Mouse (Mus musculus) heart, postnatal 0 days (tissue): ENCODE measurements around the gene Cog5. TPM values are rescaled to one million over a fixed set of nuclear protein-coding genes. Genes with fewer than 3 reads are reported as not detected.
A peak's percentile ranks its signal among the peaks of the same experiment; 100 is the strongest.

ENCODE experiments used
- ATAC-seq: fragments of 200-750 bp; cut with Nextera tagmentation; 2 replicates; pipeline ENCODE4 v1.8.0; 2017; ENCODE audit warnings: low read depth, moderate number of reproducible peaks, moderate library complexity; ENCODE audit not compliant: insufficient read depth
- DNase-seq: peaks from one replicate; pipeline ENCODE4 v3.0.0-alpha.2; 2016; ENCODE audit warnings: low spot score
- H3K27ac ChIP-seq: fragments of 300-500 bp; sonication (generic); 2 replicates; pipeline ENCODE4 v1.5.1; 2014; ENCODE audit warnings: low read depth, mild to moderate bottlenecking
- H3K27me3 ChIP-seq: fragments of 300-500 bp; sonication (generic); 2 replicates; pipeline ENCODE4 v1.6.1; 2014; ENCODE audit warnings: low read length, mixed read lengths; ENCODE audit not compliant: control insufficient read depth, insufficient read depth
- H3K36me3 ChIP-seq: fragments of 300-500 bp; sonication (generic); replicated peaks from 2 replicates; pipeline ENCODE4 v1.6.1; 2014; ENCODE audit warnings: low read length, mixed read lengths; ENCODE audit not compliant: control insufficient read depth, insufficient read depth
- H3K4me1 ChIP-seq: fragments of 300-500 bp; sonication (generic); 2 replicates; pipeline ENCODE4 v1.6.1; 2014; ENCODE audit warnings: antibody characterized with exemption; ENCODE audit not compliant: control insufficient read depth, insufficient read depth
- H3K4me2 ChIP-seq: fragments of 300-500 bp; sonication (generic); 2 replicates; pipeline ENCODE4 v1.6.1; 2014; ENCODE audit warnings: low read depth, mild to moderate bottlenecking, low read length, moderate library complexity
- H3K4me3 ChIP-seq: fragments of 300-500 bp; sonication (generic); 2 replicates; pipeline ENCODE4 v1.5.1; 2014; ENCODE audit warnings: low read depth, low read length
- H3K9ac ChIP-seq: fragments of 300-500 bp; sonication (generic); replicated peaks from 2 replicates; pipeline ENCODE4 v1.6.1; 2014; ENCODE audit warnings: low read depth, low read length, mixed read lengths
- H3K9me3 ChIP-seq: fragments of 300-500 bp; sonication (generic); replicated peaks from 2 replicates; pipeline ENCODE4 v1.6.1; 2016; ENCODE audit warnings: low read length; ENCODE audit not compliant: control insufficient read depth
- CTCF ChIP-seq: IDR thresholded peaks from 2 replicates; pipeline ENCODE4 v1.5.1; 2016; ENCODE audit warnings: antibody characterized with exemption, control low read depth, low read depth
- EP300 ChIP-seq: IDR thresholded peaks from 2 replicates; pipeline ENCODE4 v1.6.1; 2016; ENCODE audit warnings: antibody characterized with exemption, low read depth
- WGBS: fragments of 180-500 bp; shearing (Covaris S2); extraction: QIAGEN DNeasy Blood & Tissue Kit; methylation state at CpG from one replicate; pipeline ENCODE4 v1.1.7; 2014; 5-methylcytosine and 5-hydroxymethylcytosine counted together
- polyA plus RNA-seq: library from polyadenylated mRNA; unstranded; fragments of >200 nt; fragmentation: Nextera tagmentation; extraction: Ambion mirVana; gene quantifications from 2 replicates; pipeline ENCODE4 v1.2.1, GENCODE M21; 2015
- total RNA-seq: library from RNA; depleted of rRNA; stranded (reverse); fragments of >200 nt; gene quantifications from 2 replicates; pipeline ENCODE4 v1.2.3, GENCODE M21; 2014; ENCODE audit warnings: low replicate concordance

Gene Cog5
- total and polyA plus RNA-seq, 2 experiments from 2014 or later, result 22.4 to 58.4 TPM

GRCm38 (mm10) chr12:31943020-31943654 is 288.5 kb downstream of the Cog5 start:
- 62% methylated on average over 4 of the region's 4 CpGs for WGBS
- Histone ChIP-seq H3K27me3 (no peaks in the 10 kb centered on the region), H3K36me3 (peaks cover 45% of the 10 kb centered on the region), H3K27ac (no peak overlapping the region), H3K9me3 (no peaks in the 10 kb centered on the region), H3K9ac (no peak overlapping the region), H3K4me1 (peaks cover 6% of the 10 kb centered on the region), H3K4me3 (no peak overlapping the region), H3K4me2 (no peak overlapping the region)
- ATAC-seq, result no peak
- TF ChIP-seq EP300, result no peak
- TF ChIP-seq CTCF, result no peak
- DNase-seq, result no peak

GRCm38 (mm10) chr12:31944405-31944804 is 289.7 kb downstream of the Cog5 start:
- no peak overlapping the region for H3K27ac ChIP-seq
- H3K4me3 ChIP-seq, result no peak overlapping the region
- no peak overlapping the region for H3K9ac ChIP-seq
- ATAC-seq (no peak), DNase-seq (no peak)
- no peak overlapping the region for H3K4me2 ChIP-seq
- WGBS, result 86% methylated on average over 2 of the region's 2 CpGs
- H3K36me3 ChIP-seq, result peaks cover 33% of the 10 kb centered on the region
- no peaks in the 10 kb centered on the region for H3K9me3 ChIP-seq
- no peaks in the 10 kb centered on the region for H3K27me3 ChIP-seq
- H3K4me1 ChIP-seq, result peaks cover 6% of the 10 kb centered on the region
- TF ChIP-seq CTCF, result no peak
- TF ChIP-seq EP300, result no peak

- 93% methylated on average over 5 of the region's 5 CpGs for WGBS
- H3K4me2 ChIP-seq, result no peak overlapping the region
- TF ChIP-seq EP300 (no peak), CTCF (0 out of 2 replicates have a peak, but pooled peaks have one; percentile 12)
- no peak overlapping the region for H3K9ac ChIP-seq
- H3K27ac ChIP-seq, result no peak overlapping the region
- DNase-seq (no peak), ATAC-seq (no peak)
- H3K36me3 ChIP-seq, result peaks cover 9% of the 10 kb centered on the region
- no peaks in the 10 kb centered on the region for H3K27me3 ChIP-seq
- H3K4me1 ChIP-seq, result peaks cover 14% of the 10 kb centered on the region
- no peaks in the 10 kb centered on the region for H3K9me3 ChIP-seq
- no peak overlapping the region for H3K4me3 ChIP-seq
Measured at GRCm38 (mm10) chr12:31947476-31947875, 292.8 kb downstream of the Cog5 start.

- H3K4me3 ChIP-seq, result peak overlapping the region; percentile 97
- TF ChIP-seq CTCF (no peak), EP300 (no peak)
- H3K9ac ChIP-seq, result peak overlapping the region; percentile 98
- no peaks in the 10 kb centered on the region for H3K27me3 ChIP-seq
- no peak for ATAC-seq
- peak overlapping the region; percentile 100 for H3K27ac ChIP-seq
- peaks cover under 1% of the 10 kb centered on the region; the same call in 1 of the 2 replicates for H3K36me3 ChIP-seq
- peak overlapping the region; percentile 66 for H3K4me2 ChIP-seq
- DNase-seq, result no peak
- peaks cover 14% of the 10 kb centered on the region for H3K4me1 ChIP-seq
- WGBS, result 17% methylated on average over 7 of the region's 7 CpGs
- H3K9me3 ChIP-seq, result no peaks in the 10 kb centered on the region
Measured at GRCm38 (mm10) chr12:31948101-31949000, 293.7 kb downstream of the Cog5 start.

GRCm38 (mm10) chr12:31949193-31949741 is 294.6 kb downstream of the Cog5 start:
- H3K9me3 ChIP-seq, result no peaks in the 10 kb centered on the region
- WGBS, result under 1% methylated on average over 46 of the region's 58 CpGs
- H3K9ac ChIP-seq, result peak overlapping the region; percentile 98
- ATAC-seq (peak; percentile 67), DNase-seq (peak; percentile 96)
- no peaks in the 10 kb centered on the region for H3K27me3 ChIP-seq
- TF ChIP-seq EP300 (peak; percentile 41; the same call in 1 of the 2 replicates), CTCF (peak; percentile 32)
- H3K36me3 ChIP-seq, result no peaks in the 10 kb centered on the region
- peak overlapping the region; percentile 100 for H3K27ac ChIP-seq
- peak overlapping the region; percentile 66 for H3K4me2 ChIP-seq
- H3K4me3 ChIP-seq, result peak overlapping the region; percentile 97
- H3K4me1 ChIP-seq, result peaks cover 14% of the 10 kb centered on the region
